Mouse (Mus musculus): ENCODE measurements at regions not wholly inside any gene's neighbourhood (a gene's known extent, or its start where the extent isn't known, plus 50 kb on each side); places are given as distances from the start of the nearest gene placed in this dataset.

DNA sequence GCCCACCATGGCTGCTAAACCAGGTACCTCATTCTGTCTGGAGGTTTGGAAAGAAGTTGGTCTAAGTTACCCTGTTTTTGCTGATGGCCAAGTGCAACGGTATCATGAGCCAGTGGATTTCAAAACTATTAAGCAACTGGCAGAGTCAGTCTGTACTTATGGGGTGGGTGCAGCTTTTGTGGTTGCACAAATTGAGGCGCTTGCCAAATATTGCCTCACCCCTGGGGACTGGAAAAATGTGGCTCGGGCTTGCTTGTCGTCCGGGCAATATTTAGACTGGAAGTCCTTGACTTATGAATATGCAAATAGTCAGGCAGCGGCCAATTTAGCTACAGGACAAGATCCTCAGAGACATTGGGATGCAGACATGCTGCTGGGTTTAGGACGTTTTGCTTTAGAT, 110.2 kb downstream of the Olfr164 start:
- WGBS = 83% methylated on average over 7 of the region's 7 CpGs
- no peak overlapping the region for H3K4me3 ChIP-seq (ENCODE audit: low read depth, low read length)
- H3K36me3 ChIP-seq (ENCODE audit: control insufficient read depth, insufficient read depth, low read length) = no peaks in the 10 kb centered on the region
- no peak overlapping the region for H3K27ac ChIP-seq (ENCODE audit: insufficient read depth, low read depth, low read length)
- TF ChIP-seq CTCF (IDR thresholded peaks at IDR 0.05; ENCODE audit: extremely low read depth, insufficient read length, insufficient replicate concordance, low read depth, low read length) (no peak), POLR2A (IDR thresholded peaks at IDR 0.05; ENCODE audit: low read depth, low read length) (no peak)
- no peaks in the 10 kb centered on the region for H3K4me1 ChIP-seq (ENCODE audit: control insufficient read depth, insufficient read depth, insufficient read length, low read length)
- no peaks in the 10 kb centered on the region for H3K27me3 ChIP-seq (ENCODE audit: control insufficient read depth, insufficient read depth, low read length)

DNA sequence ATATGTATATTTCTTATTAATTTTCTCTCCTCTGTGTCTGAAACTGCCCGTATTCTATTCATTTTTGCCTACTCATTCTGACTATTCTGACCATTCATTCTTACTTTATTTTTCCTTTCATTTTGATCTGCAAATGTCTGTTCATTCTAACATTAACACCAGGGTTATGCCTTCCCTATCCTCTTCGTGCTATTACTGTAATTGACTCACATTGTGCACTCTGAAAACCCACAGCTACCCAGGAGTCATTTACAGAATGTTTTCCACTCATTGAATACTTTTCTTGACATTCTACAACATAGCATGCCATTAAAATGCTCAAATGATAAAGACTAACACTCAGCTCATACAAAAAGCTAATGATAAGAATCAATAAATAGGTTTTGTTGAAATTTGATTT, 112.9 kb downstream of the Olfr164 start:
- Histone ChIP-seq H3K27me3 (ENCODE audit: control insufficient read depth, insufficient read depth, low read length) (no peaks in the 10 kb centered on the region), H3K27ac (ENCODE audit: insufficient read depth, low read depth, low read length) (no peak overlapping the region), H3K4me1 (ENCODE audit: control insufficient read depth, insufficient read depth, insufficient read length, low read length) (no peaks in the 10 kb centered on the region), H3K36me3 (ENCODE audit: control insufficient read depth, insufficient read depth, low read length) (no peaks in the 10 kb centered on the region), H3K4me3 (ENCODE audit: low read depth, low read length) (no peak overlapping the region)
- TF ChIP-seq CTCF (IDR thresholded peaks at IDR 0.05; ENCODE audit: extremely low read depth, insufficient read length, insufficient replicate concordance, low read depth, low read length) (no peak), POLR2A (IDR thresholded peaks at IDR 0.05; ENCODE audit: low read depth, low read length) (no peak)
- 61% methylated on average over 2 of the region's 2 CpGs for WGBS

DNA sequence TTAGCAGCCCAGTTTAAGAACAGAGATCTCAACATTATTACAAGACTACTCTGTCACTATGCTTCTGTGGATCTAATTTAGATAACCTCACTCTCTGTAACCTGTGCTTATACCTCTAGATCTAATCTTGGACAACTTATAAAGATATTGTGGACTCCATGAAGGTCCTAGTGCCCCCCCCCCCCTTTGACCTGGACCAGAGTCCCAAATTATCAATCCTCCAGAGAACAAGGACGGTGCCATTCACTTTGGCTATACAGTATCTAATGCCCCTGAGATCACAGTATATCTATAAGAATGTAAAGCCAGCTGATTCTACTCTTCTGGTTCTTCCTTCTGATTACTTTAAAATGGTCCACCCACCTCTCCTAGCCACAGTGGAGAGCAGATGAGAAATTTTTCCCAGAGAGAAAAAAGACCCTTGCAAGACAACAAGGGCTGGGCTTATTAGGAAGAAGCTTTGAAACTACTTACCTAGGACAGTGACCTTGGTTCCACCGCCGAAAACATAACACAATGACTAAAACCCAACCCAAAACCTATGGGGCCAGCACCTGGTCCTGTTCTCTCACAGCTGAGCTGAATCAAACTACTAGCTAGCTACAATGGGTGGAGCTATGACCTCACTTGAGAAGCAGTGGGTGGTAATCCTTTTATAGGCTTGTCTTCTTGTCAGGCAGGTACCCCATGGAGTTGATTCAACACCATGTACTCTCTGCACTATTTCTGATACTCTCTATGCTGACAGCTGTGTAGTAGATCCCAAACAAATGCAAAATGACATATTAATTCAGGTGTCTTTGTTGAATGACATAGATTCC, 113.9 kb downstream of the Olfr164 start:
- Histone ChIP-seq H3K27ac (ENCODE audit: insufficient read depth, low read depth, low read length) (no peak overlapping the region; the same call in 1 of the 2 replicates), H3K36me3 (ENCODE audit: control insufficient read depth, insufficient read depth, low read length) (no peaks in the 10 kb centered on the region), H3K27me3 (ENCODE audit: control insufficient read depth, insufficient read depth, low read length) (no peaks in the 10 kb centered on the region), H3K4me1 (ENCODE audit: control insufficient read depth, insufficient read depth, insufficient read length, low read length) (no peaks in the 10 kb centered on the region), H3K4me3 (ENCODE audit: low read depth, low read length) (no peak overlapping the region)
- TF ChIP-seq CTCF (IDR thresholded peaks at IDR 0.05; ENCODE audit: extremely low read depth, insufficient read length, insufficient replicate concordance, low read depth, low read length) (no peak), POLR2A (IDR thresholded peaks at IDR 0.05; ENCODE audit: low read depth, low read length) (no peak)
- 79% methylated on average over 3 of the region's 3 CpGs for WGBS

DNA sequence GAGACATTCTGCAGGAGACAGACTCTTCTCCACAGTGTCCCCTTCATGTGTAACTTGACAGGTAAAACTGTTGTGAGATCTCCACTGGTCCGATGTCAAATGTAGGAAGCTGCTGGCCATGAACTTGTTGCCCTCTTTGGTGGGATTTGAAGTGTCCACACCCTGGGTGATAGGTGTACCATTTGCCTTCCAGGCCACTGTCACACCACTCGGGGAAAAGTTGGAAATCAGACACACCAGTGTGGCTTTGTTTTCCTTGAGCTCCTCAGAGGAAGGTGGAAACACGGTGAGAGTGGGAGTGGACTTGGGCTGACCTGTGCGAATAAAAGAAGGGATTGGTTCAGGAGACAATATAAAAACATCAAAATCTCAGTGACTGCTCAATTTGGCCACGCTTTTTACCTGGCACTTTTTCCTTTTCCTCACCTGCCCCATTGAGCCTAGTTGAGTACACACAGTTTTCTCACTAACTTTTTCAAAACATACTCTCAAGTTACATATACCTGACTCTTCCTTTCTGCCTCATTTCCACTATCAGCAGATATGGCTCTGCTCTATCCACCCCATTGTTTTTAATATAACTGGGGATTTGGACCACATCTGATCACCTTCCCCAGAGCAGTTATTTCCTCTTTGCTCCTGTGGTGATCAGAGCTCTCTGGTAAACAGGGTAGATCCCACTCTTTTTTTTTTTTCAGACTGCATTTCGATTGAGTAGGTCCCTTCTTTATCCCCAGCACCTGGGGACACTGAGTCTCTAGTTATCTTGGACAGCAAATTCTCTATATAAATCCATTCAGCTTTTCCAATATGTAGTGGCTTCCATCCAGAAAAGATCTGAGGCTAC, 115.1 kb downstream of the Olfr164 start:
- Histone ChIP-seq H3K27me3 (ENCODE audit: control insufficient read depth, insufficient read depth, low read length) (no peaks in the 10 kb centered on the region), H3K4me1 (ENCODE audit: control insufficient read depth, insufficient read depth, insufficient read length, low read length) (no peaks in the 10 kb centered on the region), H3K36me3 (ENCODE audit: control insufficient read depth, insufficient read depth, low read length) (no peaks in the 10 kb centered on the region), H3K27ac (ENCODE audit: insufficient read depth, low read depth, low read length) (peak overlapping the region; percentile 22; the same call in 1 of the 2 replicates), H3K4me3 (ENCODE audit: low read depth, low read length) (0 out of 2 replicates have a peak overlapping the region, but pooled peaks have one; percentile 21)
- no peak for TF ChIP-seq POLR2A (IDR thresholded peaks at IDR 0.05; ENCODE audit: low read depth, low read length)
- TF ChIP-seq CTCF (IDR thresholded peaks at IDR 0.05; ENCODE audit: extremely low read depth, insufficient read length, insufficient replicate concordance, low read depth, low read length) = no peak
- WGBS = 68% methylated on average over 6 of the region's 6 CpGs

DNA sequence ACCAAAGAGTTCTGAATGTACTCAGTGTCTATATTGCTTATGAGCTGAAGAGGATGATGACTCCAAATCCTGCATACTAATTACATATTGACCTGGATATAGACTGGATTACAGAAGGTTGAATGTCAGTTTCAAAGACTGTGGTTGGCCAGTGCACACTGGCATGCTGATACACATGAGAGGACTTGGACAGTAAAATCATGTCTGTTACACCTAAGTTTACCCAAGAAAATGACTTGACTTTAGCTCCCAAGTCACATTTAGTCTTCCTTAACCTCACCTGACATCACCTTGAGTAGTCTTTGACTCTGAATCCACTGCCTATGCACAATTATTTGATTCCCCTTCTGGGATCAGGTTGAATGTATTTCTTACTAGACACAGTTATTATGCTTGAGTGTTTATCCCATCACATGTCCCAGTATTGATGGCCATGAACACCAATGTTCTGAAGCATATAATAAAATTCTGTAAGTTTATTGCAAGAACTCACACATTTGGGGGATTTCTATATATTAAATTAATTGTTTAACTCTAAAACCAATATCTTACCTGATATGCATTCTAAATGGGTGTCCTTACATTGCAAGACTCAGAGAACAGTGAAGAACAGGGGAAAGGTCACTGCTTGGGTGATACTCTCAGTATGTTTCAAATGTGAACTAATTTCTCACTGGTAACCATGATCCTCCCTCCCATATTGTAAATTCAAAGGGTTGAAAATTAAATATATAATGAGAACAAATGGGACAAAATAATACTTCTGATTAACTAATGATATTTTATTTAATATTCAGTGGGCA, 116.0 kb downstream of the Olfr164 start:
- Histone ChIP-seq H3K27me3 (ENCODE audit: control insufficient read depth, insufficient read depth, low read length) (no peaks in the 10 kb centered on the region), H3K27ac (ENCODE audit: insufficient read depth, low read depth, low read length) (no peak overlapping the region), H3K4me1 (ENCODE audit: control insufficient read depth, insufficient read depth, insufficient read length, low read length) (no peaks in the 10 kb centered on the region), H3K36me3 (ENCODE audit: control insufficient read depth, insufficient read depth, low read length) (no peaks in the 10 kb centered on the region), H3K4me3 (ENCODE audit: low read depth, low read length) (no peak overlapping the region)
- TF ChIP-seq CTCF (IDR thresholded peaks at IDR 0.05; ENCODE audit: extremely low read depth, insufficient read length, insufficient replicate concordance, low read depth, low read length) = no peak
- TF ChIP-seq POLR2A (IDR thresholded peaks at IDR 0.05; ENCODE audit: low read depth, low read length) = no peak

DNA sequence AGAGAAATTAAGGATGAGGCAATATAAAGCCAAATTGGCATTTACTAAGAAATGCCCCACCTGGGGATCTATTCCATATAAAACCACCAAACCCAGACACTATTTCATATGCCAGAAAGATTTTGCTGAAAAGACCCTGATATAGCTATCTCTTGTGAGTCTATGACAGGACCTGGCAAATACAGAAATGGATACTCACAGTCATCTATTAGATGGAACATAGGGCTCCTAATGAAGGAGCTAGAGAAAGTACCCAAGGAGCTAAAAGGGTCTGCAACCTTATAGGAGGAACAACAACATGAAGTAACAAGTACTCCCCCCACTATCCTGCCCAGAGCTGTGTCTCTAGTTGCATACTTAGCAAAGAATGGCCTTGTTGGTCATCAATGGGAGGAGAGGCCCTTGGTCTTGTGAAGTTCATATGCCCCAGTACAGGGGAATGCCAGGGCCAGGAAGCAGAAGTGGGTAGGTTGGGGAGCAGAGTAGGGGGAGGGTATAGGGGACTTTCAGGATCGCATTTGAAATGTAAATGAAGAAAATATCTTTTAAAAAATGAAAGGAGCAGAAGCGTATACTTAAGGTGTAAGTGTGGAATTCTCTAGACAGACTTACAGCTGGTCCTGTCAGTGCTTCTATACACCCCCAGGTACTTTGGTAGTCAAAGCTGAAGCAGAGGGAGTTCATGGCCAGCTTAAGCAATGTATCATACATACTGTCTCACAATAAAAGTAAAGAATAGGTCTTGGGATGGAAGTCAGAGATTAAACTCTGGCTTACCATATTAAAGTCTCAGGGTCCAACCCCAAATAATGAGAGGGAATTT, 128.2 kb downstream of the Olfr164 start:
- H3K4me3 ChIP-seq (ENCODE audit: low read depth, low read length) = no peak overlapping the region
- H3K27ac ChIP-seq (ENCODE audit: insufficient read depth, low read depth, low read length) = no peak overlapping the region
- no peaks in the 10 kb centered on the region for H3K4me1 ChIP-seq (ENCODE audit: control insufficient read depth, insufficient read depth, insufficient read length, low read length)
- TF ChIP-seq CTCF (IDR thresholded peaks at IDR 0.05; ENCODE audit: extremely low read depth, insufficient read length, insufficient replicate concordance, low read depth, low read length) = no peak
- no peak for TF ChIP-seq POLR2A (IDR thresholded peaks at IDR 0.05; ENCODE audit: low read depth, low read length)
- H3K27me3 ChIP-seq (ENCODE audit: control insufficient read depth, insufficient read depth, low read length) = no peaks in the 10 kb centered on the region
- no peaks in the 10 kb centered on the region for H3K36me3 ChIP-seq (ENCODE audit: control insufficient read depth, insufficient read depth, low read length)
- 67% methylated on average over 2 of the region's 2 CpGs for WGBS

All from small intestine, adult 2 months (tissue).